Mouse (Mus musculus) kidney, embryonic 16.5 days (tissue): Measurements from ENCODE around the gene Gm10521. TPM values are rescaled to one million over a fixed set of nuclear protein-coding genes. Genes with fewer than 3 reads are reported as not detected.
"Not testable (repeated sequence)": the region's sequence is repeated elsewhere in the genome, so short reads cannot be mapped to it uniquely, and the experiment has no call there.

Experiments used
- ATAC-seq: fragments of 200-750 bp; cut with Nextera tagmentation; 2 replicates; pipeline ENCODE4 v1.8.0; 2017; ENCODE audit warnings: moderate TSS enrichment; ENCODE audit not compliant: low FRiP score, low TSS enrichment
- H3K27ac ChIP-seq: fragments of 300-500 bp; sonication (generic); 2 replicates; pipeline ENCODE4 v1.5.1; 2014; ENCODE audit warnings: low read length
- H3K27me3 ChIP-seq: fragments of 300-500 bp; sonication (generic); 2 replicates; pipeline ENCODE4 v1.6.1; 2014; ENCODE audit warnings: low read length, control low read depth, mixed read lengths; ENCODE audit not compliant: insufficient read depth
- H3K36me3 ChIP-seq: fragments of 300-500 bp; sonication (generic); 2 replicates; pipeline ENCODE4 v1.6.1; 2014; ENCODE audit warnings: low read length, control low read depth, mixed read lengths; ENCODE audit not compliant: insufficient read depth
- H3K4me1 ChIP-seq: fragments of 300-500 bp; sonication (generic); 2 replicates; pipeline ENCODE4 v1.6.1; 2014; ENCODE audit warnings: low read length, control low read depth, mixed read lengths; ENCODE audit not compliant: insufficient read depth
- H3K4me2 ChIP-seq: fragments of 300-500 bp; sonication (generic); replicated peaks from 2 replicates; pipeline ENCODE4 v1.6.1; 2014; ENCODE audit warnings: low read depth, low read length
- H3K4me3 ChIP-seq: fragments of 300-500 bp; sonication (generic); 2 replicates; pipeline ENCODE4 v1.5.1; 2014; ENCODE audit warnings: mild to moderate bottlenecking, low read length
- H3K9ac ChIP-seq: fragments of 300-500 bp; sonication (generic); replicated peaks from 2 replicates; pipeline ENCODE4 v1.6.1; 2014; ENCODE audit warnings: low read length
- H3K9me3 ChIP-seq: fragments of 300-500 bp; sonication (generic); 2 replicates; pipeline ENCODE4 v1.6.1; 2016; ENCODE audit warnings: low read length, control low read depth
- WGBS: fragments of 180-500 bp; shearing (Covaris S2); extraction: QIAGEN DNeasy Blood & Tissue Kit; methylation state at CpG from one replicate; pipeline ENCODE4 v1.1.7; 2014; 5-methylcytosine and 5-hydroxymethylcytosine counted together
- polyA plus RNA-seq: library from polyadenylated mRNA; unstranded; fragments of >200 nt; fragmentation: Nextera tagmentation; extraction: Ambion mirVana; gene quantifications from 2 replicates; pipeline ENCODE4 v1.2.1, GENCODE M21; 2015

Gm10521 gene
- polyA plus RNA-seq = not detected in 2 replicates

DNA sequence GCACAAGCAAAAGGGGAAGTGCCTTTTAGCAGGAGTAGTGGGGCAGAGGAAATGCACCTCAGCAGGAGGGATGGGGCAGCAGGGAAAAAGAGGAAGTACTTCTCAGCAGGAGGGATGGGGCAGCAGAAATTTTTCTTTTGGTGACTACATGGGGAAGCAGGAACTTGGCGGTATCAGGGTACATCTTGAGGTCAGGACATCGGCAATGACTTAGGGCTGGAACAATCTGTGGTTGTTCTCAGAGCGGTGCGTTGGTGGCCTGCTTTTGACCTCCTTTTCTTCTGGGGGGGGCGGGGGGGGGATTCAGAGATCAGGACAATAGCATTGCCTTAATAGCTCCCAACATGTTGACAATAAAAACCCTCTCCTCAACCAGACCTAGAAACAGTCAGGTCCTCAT is at the start of gene Gm10521:
Gm10521 (plus strand) TSS at position 301 of the 400 bp plus-strand sequence.
- not testable (repeated sequence) for H3K36me3 ChIP-seq, H3K27me3 ChIP-seq, H3K4me3 ChIP-seq, ATAC-seq, H3K4me1 ChIP-seq, H3K27ac ChIP-seq, H3K4me2 ChIP-seq, H3K9me3 ChIP-seq, H3K9ac ChIP-seq
- WGBS = 94% methylated on average over 4 of the region's 5 CpGs

DNA sequence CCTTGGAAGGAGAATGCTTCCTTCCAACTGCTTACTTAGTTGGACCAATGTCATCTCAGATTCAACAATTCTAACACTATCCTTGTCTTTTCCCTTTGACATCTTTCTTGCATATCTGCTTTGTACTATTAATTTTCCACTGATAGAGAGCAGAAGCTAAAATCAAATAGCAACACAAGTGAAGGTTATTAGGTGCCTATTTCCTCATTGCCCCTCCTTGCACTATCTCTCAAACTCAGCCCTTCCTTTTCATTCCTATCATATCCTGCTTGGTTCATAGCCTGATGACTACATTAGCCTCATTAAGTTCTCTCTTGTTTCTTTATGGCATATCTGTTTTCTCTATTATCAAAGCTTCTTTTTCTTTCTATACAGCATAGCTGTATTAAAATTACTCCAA is 47.3 kb upstream of the Gm10521 start:
- Histone ChIP-seq H3K9ac (no peak overlapping the region), H3K4me1 (no peaks in the 10 kb centered on the region), H3K4me3 (no peak overlapping the region), H3K27me3 (no peaks in the 10 kb centered on the region), H3K27ac (no peak overlapping the region), H3K36me3 (no peaks in the 10 kb centered on the region), H3K9me3 (no peaks in the 10 kb centered on the region), H3K4me2 (no peak overlapping the region)
- no peak for ATAC-seq

DNA sequence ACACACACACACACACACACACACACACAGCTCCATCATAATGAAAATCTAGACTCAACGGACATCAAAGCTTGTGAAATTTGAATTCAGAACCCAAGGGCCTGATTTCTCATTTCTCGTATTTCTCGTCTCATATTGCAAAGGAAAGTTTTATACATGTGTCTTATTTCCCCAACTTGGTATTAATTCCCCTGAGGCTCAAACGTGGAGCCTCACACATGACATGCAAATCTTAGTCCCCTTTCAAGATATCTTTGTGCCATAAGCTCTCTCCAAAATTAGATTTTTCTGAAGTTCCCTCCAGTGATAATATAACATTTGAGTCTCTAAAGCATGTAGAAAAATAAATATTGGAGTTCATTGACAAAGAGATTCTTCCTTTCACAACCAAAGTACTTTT is 46.7 kb upstream of the Gm10521 start:
- Histone ChIP-seq H3K27me3 (no peaks in the 10 kb centered on the region), H3K4me3 (no peak overlapping the region), H3K4me1 (no peaks in the 10 kb centered on the region), H3K27ac (no peak overlapping the region), H3K36me3 (no peaks in the 10 kb centered on the region), H3K9ac (no peak overlapping the region), H3K4me2 (no peak overlapping the region), H3K9me3 (no peaks in the 10 kb centered on the region)
- 78% methylated on average over 4 of the region's 4 CpGs for WGBS
- ATAC-seq = no peak

DNA sequence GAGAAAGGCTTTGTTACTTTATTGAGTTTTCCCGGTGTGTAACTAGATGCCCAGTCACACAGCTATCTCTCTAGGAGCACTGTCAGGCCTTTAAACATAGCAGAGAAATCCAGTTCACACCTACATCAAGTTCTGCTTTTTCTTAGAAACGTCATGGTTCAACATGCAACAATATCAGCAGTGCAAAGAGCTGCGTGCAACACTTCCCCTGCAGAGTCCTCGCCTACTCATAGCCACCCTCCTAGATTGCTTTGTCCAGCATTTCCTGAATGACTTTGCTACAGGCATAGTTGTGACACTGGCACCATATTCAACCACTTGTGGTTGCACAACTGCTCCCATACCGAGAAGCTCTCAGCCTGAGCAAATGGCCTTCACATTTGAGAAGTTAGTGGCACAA is 46.0 kb upstream of the Gm10521 start:
- Histone ChIP-seq H3K9me3 (no peaks in the 10 kb centered on the region), H3K4me1 (no peaks in the 10 kb centered on the region), H3K36me3 (no peaks in the 10 kb centered on the region), H3K4me2 (no peak overlapping the region), H3K9ac (no peak overlapping the region), H3K4me3 (no peak overlapping the region), H3K27me3 (no peaks in the 10 kb centered on the region), H3K27ac (no peak overlapping the region)
- no peak for ATAC-seq
- 86% methylated on average over 5 of the region's 5 CpGs for WGBS

DNA sequence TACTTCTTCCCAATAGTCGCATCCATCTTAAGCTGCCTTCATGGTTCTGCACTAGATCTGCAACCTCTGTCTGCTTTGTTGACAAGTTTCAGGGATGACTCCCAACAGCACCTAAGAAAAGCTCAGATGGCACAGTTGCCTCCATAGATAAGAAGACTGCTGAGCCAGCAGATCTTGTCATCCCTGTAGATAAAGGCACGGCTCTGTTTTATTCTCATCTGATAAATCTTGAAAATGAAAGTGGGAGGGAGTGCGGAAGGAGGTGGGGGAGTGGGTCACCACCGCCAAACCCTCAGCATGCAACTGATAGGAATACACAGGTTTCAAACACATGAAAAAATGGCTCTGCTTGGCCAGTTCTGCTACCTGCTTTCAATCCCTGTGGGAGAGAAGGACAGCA is 30.0 kb upstream of the Gm10521 start:
- Histone ChIP-seq H3K9me3 (no peaks in the 10 kb centered on the region), H3K27ac (no peak overlapping the region), H3K9ac (no peak overlapping the region), H3K4me1 (no peaks in the 10 kb centered on the region), H3K36me3 (no peaks in the 10 kb centered on the region), H3K4me2 (no peak overlapping the region), H3K4me3 (no peak overlapping the region), H3K27me3 (no peaks in the 10 kb centered on the region)
- 88% methylated on average over 4 of the region's 4 CpGs for WGBS
- no peak for ATAC-seq

DNA sequence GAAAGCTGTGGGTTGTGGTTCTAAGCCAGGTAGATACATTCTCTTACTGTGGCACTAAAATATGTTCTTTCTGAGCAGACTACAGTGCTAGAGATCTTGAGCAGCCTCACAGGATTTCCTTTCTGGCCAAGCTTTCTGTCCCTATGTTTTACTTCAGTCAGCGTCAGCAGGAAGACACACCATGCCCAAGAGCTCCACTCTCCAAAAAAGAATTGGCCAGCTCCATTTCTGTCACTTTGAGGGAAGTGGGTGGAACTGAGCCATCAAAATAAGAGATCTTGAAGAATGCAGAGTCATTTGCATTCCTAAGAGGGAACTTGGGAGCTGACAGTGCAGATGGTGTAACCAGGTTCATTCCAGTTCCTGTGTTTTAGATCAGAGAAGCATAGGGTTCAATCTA is 8.5 kb upstream of the Gm10521 start:
- Histone ChIP-seq H3K27me3 (no peaks in the 10 kb centered on the region), H3K9me3 (no peaks in the 10 kb centered on the region), H3K27ac (no peak overlapping the region), H3K9ac (no peak overlapping the region), H3K4me3 (no peak overlapping the region), H3K36me3 (no peaks in the 10 kb centered on the region), H3K4me2 (no peak overlapping the region), H3K4me1 (no peaks in the 10 kb centered on the region)
- ATAC-seq = no peak
- 89% methylated on average over 1 of the region's 1 CpGs for WGBS

DNA sequence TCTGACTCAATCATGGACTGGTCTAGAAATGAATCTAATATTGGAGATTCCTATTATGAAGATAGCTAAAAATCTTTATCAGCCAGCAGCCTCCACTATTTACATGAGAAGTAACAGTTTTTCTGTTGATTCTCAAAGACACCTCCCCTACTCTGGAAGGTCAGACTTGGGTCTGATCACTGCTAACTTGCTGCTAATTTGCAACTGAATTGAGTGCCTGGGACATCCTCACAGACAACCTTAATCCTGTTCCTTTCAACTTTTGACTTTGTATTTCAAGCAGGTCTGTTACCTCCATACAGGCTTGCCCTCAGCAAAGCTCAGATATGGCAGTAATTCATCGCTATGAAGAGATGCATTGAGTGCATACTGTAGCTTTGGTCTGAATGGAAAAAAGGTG is 8.5 kb downstream of the Gm10521 start:
- no peak overlapping the region for H3K4me3 ChIP-seq
- no peak overlapping the region for H3K9ac ChIP-seq
- H3K27ac ChIP-seq = no peak overlapping the region
- H3K36me3 ChIP-seq = no peaks in the 10 kb centered on the region
- peaks cover under 1% of the 10 kb centered on the region; the same call in 1 of the 2 replicates for H3K9me3 ChIP-seq
- H3K4me2 ChIP-seq = no peak overlapping the region
- ATAC-seq = no peak
- no peaks in the 10 kb centered on the region for H3K27me3 ChIP-seq
- H3K4me1 ChIP-seq = no peaks in the 10 kb centered on the region
- WGBS = 92% methylated on average over 1 of the region's 1 CpGs

DNA sequence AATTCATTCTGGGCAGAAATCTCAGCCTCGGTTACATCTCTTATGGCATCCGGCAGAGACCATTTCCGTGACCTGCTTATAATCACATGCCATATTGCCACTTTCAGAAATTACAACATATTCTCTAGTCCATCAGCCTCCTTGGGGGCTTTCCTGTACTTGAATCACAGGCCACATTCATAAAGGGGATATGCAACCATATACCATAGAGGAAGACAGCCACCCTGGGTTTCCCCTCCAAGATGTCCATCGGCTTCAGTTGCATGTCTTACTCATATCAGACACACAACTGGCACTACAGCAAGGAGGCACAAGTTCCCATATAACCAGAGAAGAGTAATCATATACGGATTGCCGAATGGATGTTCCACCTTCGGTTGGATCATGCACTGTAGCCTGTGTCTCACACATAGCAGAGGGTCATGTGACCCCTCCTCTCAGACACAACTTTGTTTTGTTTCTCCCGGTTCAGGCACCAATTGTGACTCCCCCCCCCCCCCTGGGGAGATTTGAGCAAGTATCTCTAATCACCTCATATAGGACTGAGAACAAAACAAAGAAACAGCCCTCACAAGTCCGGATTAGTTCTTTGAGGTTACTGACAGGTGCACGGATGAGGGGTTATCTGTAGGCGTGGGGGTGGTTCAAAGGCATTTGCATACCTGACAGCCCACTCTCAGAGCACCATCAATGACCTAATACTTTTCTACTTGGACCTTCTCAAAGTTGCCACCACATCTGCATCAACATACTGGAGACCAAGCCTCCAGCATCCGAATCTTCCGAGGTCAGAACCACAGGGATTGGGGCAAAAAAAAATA is 20.4 kb downstream of the Gm10521 start:
- 87% methylated on average over 13 of the region's 13 CpGs for WGBS
- H3K9me3 ChIP-seq = no peaks in the 10 kb centered on the region

DNA sequence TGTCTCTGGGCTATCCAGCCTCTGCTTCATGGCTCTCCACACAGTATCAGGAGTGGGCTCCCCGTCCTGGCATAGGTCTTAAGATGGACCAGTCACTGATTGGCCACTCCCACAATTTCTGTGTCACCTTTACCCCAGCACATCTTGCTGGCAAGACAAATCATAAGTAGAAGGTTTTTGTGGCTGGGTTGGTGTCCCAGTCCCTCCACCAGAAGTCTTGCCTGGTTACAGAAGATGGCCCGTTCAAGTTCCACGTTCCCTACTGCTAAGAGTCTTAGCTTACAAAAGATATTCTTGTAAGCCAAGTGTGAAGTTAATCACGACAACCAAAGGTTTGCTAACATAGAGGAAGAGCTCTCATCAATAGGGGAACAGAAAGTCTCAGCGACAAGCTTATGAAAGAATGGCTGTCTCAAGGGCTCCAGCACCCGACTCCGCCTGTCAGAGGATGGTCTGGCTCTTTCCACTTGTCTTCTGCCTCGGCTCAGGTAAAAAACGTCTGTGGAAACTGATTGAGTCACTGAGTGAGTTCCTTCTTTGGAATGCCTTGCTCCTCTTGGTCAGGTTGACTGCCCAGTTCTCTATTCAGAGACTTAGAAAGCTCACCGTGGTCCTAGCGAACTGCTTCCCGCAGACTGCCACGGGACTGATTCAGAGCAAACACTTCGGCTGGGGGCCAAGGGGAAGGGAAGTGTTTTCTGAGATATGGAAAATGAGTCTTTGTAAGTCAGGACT is 22.0 kb downstream of the Gm10521 start, which contains the start of gene Slamf6:
Slamf6 (plus strand) TSS at position 211 of the 735 bp plus-strand sequence.
- Histone ChIP-seq H3K9ac (no peak within 1 kb of the TSS), H3K27ac (no peak within 1 kb of the TSS), H3K4me2 (no peak within 1 kb of the TSS), H3K36me3 (no peaks in the 10 kb centered on the region), H3K4me1 (no peaks in the 10 kb centered on the region), H3K27me3 (no peaks in the 10 kb centered on the region), H3K4me3 (no peak within 1 kb of the TSS), H3K9me3 (no peaks in the 10 kb centered on the region)
- no peak for ATAC-seq
- 84% methylated on average over 14 of the region's 14 CpGs for WGBS

More for the DNA sequence above, 20.4 kb downstream of the Gm10521 start:
- Histone ChIP-seq H3K27me3 (no peaks in the 10 kb centered on the region), H3K36me3 (no peaks in the 10 kb centered on the region), H3K4me3 (no peak overlapping the region), H3K4me2 (no peak overlapping the region), H3K27ac (no peak overlapping the region), H3K9ac (no peak overlapping the region), H3K4me1 (no peaks in the 10 kb centered on the region)
- no peak for ATAC-seq
